Mouse (Mus musculus) embryonic facial prominence, embryonic 12.5 days (tissue): ENCODE measurements around the gene Olfr1030. TPM values are rescaled to one million over a fixed set of nuclear protein-coding genes. Genes with fewer than 3 reads are reported as not detected.
"Not testable (repeated sequence)": the region's sequence is repeated elsewhere in the genome, so short reads cannot be mapped to it uniquely, and the experiment has no call there.

Experiments used
- ATAC-seq: fragments of 200-750 bp; cut with Nextera tagmentation; 2 replicates; pipeline ENCODE4 v1.8.0; 2017; ENCODE audit not compliant: insufficient number of reproducible peaks, insufficient read depth, low FRiP score, low TSS enrichment
- H3K27ac ChIP-seq: fragments of 300-500 bp; sonication (generic); 2 replicates; pipeline ENCODE4 v1.5.1; 2016; ENCODE audit warnings: mild to moderate bottlenecking
- H3K27me3 ChIP-seq: fragments of 300-500 bp; sonication (generic); 2 replicates; pipeline ENCODE4 v1.6.1; 2016; ENCODE audit warnings: mild to moderate bottlenecking, moderate library complexity
- H3K36me3 ChIP-seq: fragments of 300-500 bp; sonication (generic); 2 replicates; pipeline ENCODE4 v1.6.1; 2016; ENCODE audit warnings: mild to moderate bottlenecking
- H3K4me1 ChIP-seq: fragments of 300-500 bp; sonication (generic); 2 replicates; pipeline ENCODE4 v1.6.1; 2016
- H3K4me2 ChIP-seq: fragments of 300-500 bp; sonication (generic); replicated peaks from 2 replicates; pipeline ENCODE4 v1.6.1; 2016; ENCODE audit warnings: mild to moderate bottlenecking, moderate library complexity
- H3K4me3 ChIP-seq: fragments of 300-500 bp; sonication (generic); 2 replicates; pipeline ENCODE4 v1.5.1; 2016; ENCODE audit warnings: mild to moderate bottlenecking
- H3K9ac ChIP-seq: fragments of 300-500 bp; sonication (generic); 2 replicates; pipeline ENCODE4 v1.6.1; 2016; ENCODE audit warnings: mild to moderate bottlenecking, moderate library complexity
- H3K9me3 ChIP-seq: fragments of 300-500 bp; sonication (generic); 2 replicates; pipeline ENCODE4 v1.6.1; 2016; ENCODE audit warnings: mild to moderate bottlenecking, moderate library complexity
- WGBS: fragments of 180-500 bp; shearing (Covaris S2); methylation state at CpG from one replicate; pipeline ENCODE4 v1.1.7; 2016; 5-methylcytosine and 5-hydroxymethylcytosine counted together
- polyA plus RNA-seq: library from polyadenylated mRNA; unstranded; fragments of >200 nt; fragmentation: Nextera tagmentation; extraction: Ambion mirVana; gene quantifications from 2 replicates; pipeline ENCODE4 v1.2.1, GENCODE M21; 2016

Olfr1030 gene
- not detected in 2 replicates for polyA plus RNA-seq

- 84% methylated on average over 1 of the region's 1 CpGs for WGBS
- no peak for ATAC-seq
- no peak within 1 kb of the TSS for H3K4me3 ChIP-seq
- no peak within 1 kb of the TSS for H3K9ac ChIP-seq
- no peak within 1 kb of the TSS for H3K27ac ChIP-seq
- no peaks in the 10 kb centered on the region for H3K36me3 ChIP-seq
- H3K4me1 ChIP-seq, result no peaks in the 10 kb centered on the region
- no peaks in the 10 kb centered on the region for H3K27me3 ChIP-seq
- no peaks in the 10 kb centered on the region for H3K9me3 ChIP-seq
- no peak within 1 kb of the TSS for H3K4me2 ChIP-seq
Measured at GRCm38 (mm10) chr2:85978976-85979375, at the start of gene Olfr1030. TSS of gene Olfr1030 (plus strand) at chr2:85979276.

- 77% methylated on average over 1 of the region's 1 CpGs for WGBS
- Histone ChIP-seq H3K4me2 (no peak within 1 kb of the TSS), H3K9me3 (no peaks in the 10 kb centered on the region), H3K4me3 (no peak within 1 kb of the TSS), H3K4me1 (no peaks in the 10 kb centered on the region), H3K36me3 (no peaks in the 10 kb centered on the region), H3K27me3 (no peaks in the 10 kb centered on the region), H3K9ac (no peak within 1 kb of the TSS), H3K27ac (no peak within 1 kb of the TSS)
- ATAC-seq, result no peak
Measured at GRCm38 (mm10) chr2:85950137-85950536, 28.9 kb upstream of the Olfr1030 start, which contains the start of gene Olfr1028. TSS of gene Olfr1028 (plus strand) at chr2:85950437.

- Histone ChIP-seq H3K4me1 (no peaks in the 10 kb centered on the region), H3K9ac (no peak within 1 kb of the TSS), H3K27me3 (no peaks in the 10 kb centered on the region), H3K4me2 (no peak within 1 kb of the TSS), H3K4me3 (no peak within 1 kb of the TSS), H3K36me3 (no peaks in the 10 kb centered on the region), H3K27ac (no peak within 1 kb of the TSS), H3K9me3 (no peaks in the 10 kb centered on the region)
- ATAC-seq, result no peak
- WGBS, result 88% methylated on average over 2 of the region's 2 CpGs
Measured at GRCm38 (mm10) chr2:85973595-85973994, 5.5 kb upstream of the Olfr1030 start, which contains the start of gene Olfr1029. TSS of gene Olfr1029 (plus strand) at chr2:85973895.

GRCm38 (mm10) chr2:85990004-85990403 is 10.9 kb downstream of the Olfr1030 start, which contains the start of gene Olfr1031:
TSS of gene Olfr1031 (plus strand) at chr2:85990304.
- Histone ChIP-seq H3K9me3 (no peaks in the 10 kb centered on the region), H3K9ac (no peak within 1 kb of the TSS), H3K36me3 (no peaks in the 10 kb centered on the region), H3K4me1 (no peaks in the 10 kb centered on the region), H3K27ac (no peak within 1 kb of the TSS), H3K27me3 (no peaks in the 10 kb centered on the region), H3K4me2 (no peak within 1 kb of the TSS), H3K4me3 (no peak within 1 kb of the TSS)
- no peak for ATAC-seq
- WGBS, result 63% methylated on average over 3 of the region's 3 CpGs

GRCm38 (mm10) chr2:86005240-86005639 is 26.2 kb downstream of the Olfr1030 start, which contains the start of gene Olfr1032:
TSS of gene Olfr1032 (plus strand) at chr2:86005540.
- ATAC-seq, result no peak
- Histone ChIP-seq H3K27me3 (no peaks in the 10 kb centered on the region), H3K9me3 (no peaks in the 10 kb centered on the region), H3K27ac (no peak within 1 kb of the TSS), H3K4me1 (no peaks in the 10 kb centered on the region), H3K4me2 (no peak within 1 kb of the TSS), H3K9ac (no peak within 1 kb of the TSS), H3K4me3 (no peak within 1 kb of the TSS), H3K36me3 (no peaks in the 10 kb centered on the region)
- 75% methylated on average over 7 of the region's 7 CpGs for WGBS

GRCm38 (mm10) chr2:86020406-86020805 is 41.3 kb downstream of the Olfr1030 start, which contains the start of gene Olfr1033:
TSS of gene Olfr1033 (plus strand) at chr2:86020633.
- H3K36me3 ChIP-seq, H3K4me1 ChIP-seq, H3K9me3 ChIP-seq, H3K27me3 ChIP-seq, H3K27ac ChIP-seq, ATAC-seq, H3K9ac ChIP-seq: not testable (repeated sequence)
- WGBS, result 3% methylated on average over 11 of the region's 11 CpGs
- peak within 1 kb of the TSS; percentile 31 for H3K4me3 ChIP-seq
- peak within 1 kb of the TSS; percentile 41 for H3K4me2 ChIP-seq

GRCm38 (mm10) chr2:86021518-86021917 is 42.4 kb downstream of the Olfr1030 start:
- H3K27ac ChIP-seq, H3K9ac ChIP-seq, H3K4me2 ChIP-seq, ATAC-seq, H3K4me3 ChIP-seq, H3K27me3 ChIP-seq, H3K36me3 ChIP-seq, H3K9me3 ChIP-seq, H3K4me1 ChIP-seq: not testable (repeated sequence)
- 79% methylated on average over 4 of the region's 9 CpGs for WGBS

Other genes with a start within 250 kb of the Olfr1030 start
- not detected in 2 replicates for gene Olfr1012, start 216.5 kb upstream of the Olfr1030 start, polyA plus RNA-seq
- not detected in 2 replicates for gene Olfr1013, start 212.2 kb upstream of the Olfr1030 start, polyA plus RNA-seq
- gene Olfr1014, start 206.6 kb upstream of the Olfr1030 start, polyA plus RNA-seq, result not detected in 2 replicates
- not detected in 2 replicates for gene Olfr1015, start 197.3 kb upstream of the Olfr1030 start, polyA plus RNA-seq
- not detected in 2 replicates for gene Olfr1016, start 176.7 kb upstream of the Olfr1030 start, polyA plus RNA-seq
- not detected in 2 replicates for gene Olfr1018, start 160.8 kb upstream of the Olfr1030 start, polyA plus RNA-seq
- gene Olfr1019, start 133.8 kb upstream of the Olfr1030 start, polyA plus RNA-seq, result not detected in 2 replicates
- gene Olfr1020, start 132.2 kb upstream of the Olfr1030 start, polyA plus RNA-seq, result not detected in 2 replicates
- not detected in 2 replicates for gene Olfr1022, start 110.7 kb upstream of the Olfr1030 start, polyA plus RNA-seq
- not detected in 2 replicates for gene Olfr1023, start 93.6 kb upstream of the Olfr1030 start, polyA plus RNA-seq
- gene Olfr1024, start 74.2 kb upstream of the Olfr1030 start, polyA plus RNA-seq, result not detected in 2 replicates
- not detected in 2 replicates for gene Olfr1025-ps1, start 64.1 kb upstream of the Olfr1030 start, polyA plus RNA-seq
- gene Olfr1026, start 57.7 kb upstream of the Olfr1030 start, polyA plus RNA-seq, result not detected in 2 replicates
- gene Olfr1028, start 28.8 kb upstream of the Olfr1030 start, polyA plus RNA-seq, result not detected in 2 replicates
- not detected in 2 replicates for gene Olfr1029, start 5.4 kb upstream of the Olfr1030 start, polyA plus RNA-seq
- gene Olfr1031, start 11.0 kb downstream of the Olfr1030 start, polyA plus RNA-seq, result not detected in 2 replicates
- gene Olfr1032, start 26.3 kb downstream of the Olfr1030 start, polyA plus RNA-seq, result not detected in 2 replicates
- 0.78 TPM in 1 of 2 replicates, not detected in the other for gene Olfr1033, start 41.4 kb downstream of the Olfr1030 start, polyA plus RNA-seq
- gene Olfr1034, start 66.6 kb downstream of the Olfr1030 start, polyA plus RNA-seq, result not detected in 2 replicates
- not detected in 2 replicates for gene Olfr1036, start 94.7 kb downstream of the Olfr1030 start, polyA plus RNA-seq
- gene Olfr1037, start 108.1 kb downstream of the Olfr1030 start, polyA plus RNA-seq, result not detected in 2 replicates
- gene Olfr1039, start 156.7 kb downstream of the Olfr1030 start, polyA plus RNA-seq, result not detected in 2 replicates
- gene Olfr1040, start 167.5 kb downstream of the Olfr1030 start, polyA plus RNA-seq, result not detected in 2 replicates
- gene Olfr1042, start 182.6 kb downstream of the Olfr1030 start, polyA plus RNA-seq, result not detected in 2 replicates
- not detected in 2 replicates for gene Olfr1043, start 188.2 kb downstream of the Olfr1030 start, polyA plus RNA-seq
- gene Olfr1044, start 198.5 kb downstream of the Olfr1030 start, polyA plus RNA-seq, result not detected in 2 replicates
- not detected in 2 replicates for gene Olfr52, start 206.4 kb downstream of the Olfr1030 start, polyA plus RNA-seq
- gene Olfr1045, start 223.7 kb downstream of the Olfr1030 start, polyA plus RNA-seq, result not detected in 2 replicates
- not detected in 2 replicates for gene Olfr1046, start 240.0 kb downstream of the Olfr1030 start, polyA plus RNA-seq